Mouse (Mus musculus): Measurements from ENCODE around the gene Diras2. TPM values are rescaled to one million over a fixed set of nuclear protein-coding genes. Genes with fewer than 3 reads are reported as not detected.

The Diras2 gene
- total RNA-seq (2021): under 1 TPM; 0.07 to 0.14 TPM
- long read RNA-seq, experiment 1: 0 reads
- long read RNA-seq, experiment 2: 0 reads

- no peak for DNase-seq (ENCODE audit: low spot score)
Measured at GRCm38 (mm10) chr13:52531121-52531520, at the start of gene Diras2. TSS of gene Diras2 (minus strand) at chr13:52531279.

GRCm38 (mm10) chr13:52578776-52579175 is 47.7 kb upstream of the Diras2 start:
- no peak for DNase-seq (ENCODE audit: low spot score)

DNA sequence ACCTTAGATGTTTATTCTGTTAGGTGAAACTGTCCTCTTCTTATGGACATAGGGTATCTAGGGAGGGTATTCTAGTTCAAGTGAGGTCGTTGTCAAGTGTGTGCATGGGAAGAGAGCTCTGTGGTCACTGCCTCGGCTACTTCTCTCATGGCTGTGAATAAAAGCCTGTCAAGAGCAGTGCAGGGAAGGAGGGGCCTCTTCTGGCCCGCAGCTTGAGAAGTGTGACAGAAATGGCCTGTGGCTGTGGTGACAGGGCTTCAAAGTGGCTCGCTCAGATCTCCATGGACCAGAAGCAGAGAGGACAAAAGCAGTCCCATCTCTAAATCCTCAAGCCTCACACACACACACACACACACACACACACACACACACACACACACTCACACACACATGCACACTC is 46.9 kb upstream of the Diras2 start:
- DNase-seq (ENCODE audit: low spot score): no peak

DNA sequence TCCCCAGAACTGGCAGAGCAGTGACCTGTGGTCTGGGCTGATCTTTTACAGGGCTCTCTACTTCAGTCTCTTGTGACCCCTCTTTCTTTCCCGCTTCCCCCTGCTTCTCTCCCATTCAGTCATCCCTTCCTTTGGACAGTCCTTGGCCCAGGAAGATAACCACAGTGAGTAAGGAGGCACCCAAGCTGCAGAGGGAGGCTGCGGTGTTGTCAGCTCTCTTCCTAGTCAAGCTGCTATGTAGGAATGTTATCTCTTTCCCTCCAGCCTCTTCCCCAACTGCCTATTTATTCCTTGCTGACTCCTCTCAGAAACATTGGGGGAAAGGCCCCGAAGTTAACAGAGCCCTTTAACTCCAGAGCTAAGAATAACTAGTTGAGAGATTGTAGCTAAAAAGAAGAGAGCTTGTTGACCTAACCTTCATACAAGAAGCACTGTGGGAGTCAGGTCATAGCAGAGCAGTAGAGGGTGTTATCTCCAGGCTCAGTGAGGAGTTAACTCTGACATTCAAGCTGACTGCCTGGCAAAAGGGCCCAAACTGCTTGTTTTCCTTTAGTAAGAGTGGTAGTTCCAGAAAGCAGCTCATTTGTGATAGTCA is 46.3 kb upstream of the Diras2 start:
- no peak for DNase-seq (ENCODE audit: low spot score)

GRCm38 (mm10) chr13:52576841-52577240 is 45.8 kb upstream of the Diras2 start:
- DNase-seq (ENCODE audit: low spot score): no peak

- DNase-seq (ENCODE audit: low spot score): no peak
Measured at GRCm38 (mm10) chr13:52576021-52576614, 45.0 kb upstream of the Diras2 start.

- DNase-seq (ENCODE audit: low spot score): no peak
Measured at GRCm38 (mm10) chr13:52575483-52575882, 44.4 kb upstream of the Diras2 start.

- DNase-seq (ENCODE audit: low spot score): no peak
Measured at GRCm38 (mm10) chr13:52574311-52574710, 43.2 kb upstream of the Diras2 start.

DNA sequence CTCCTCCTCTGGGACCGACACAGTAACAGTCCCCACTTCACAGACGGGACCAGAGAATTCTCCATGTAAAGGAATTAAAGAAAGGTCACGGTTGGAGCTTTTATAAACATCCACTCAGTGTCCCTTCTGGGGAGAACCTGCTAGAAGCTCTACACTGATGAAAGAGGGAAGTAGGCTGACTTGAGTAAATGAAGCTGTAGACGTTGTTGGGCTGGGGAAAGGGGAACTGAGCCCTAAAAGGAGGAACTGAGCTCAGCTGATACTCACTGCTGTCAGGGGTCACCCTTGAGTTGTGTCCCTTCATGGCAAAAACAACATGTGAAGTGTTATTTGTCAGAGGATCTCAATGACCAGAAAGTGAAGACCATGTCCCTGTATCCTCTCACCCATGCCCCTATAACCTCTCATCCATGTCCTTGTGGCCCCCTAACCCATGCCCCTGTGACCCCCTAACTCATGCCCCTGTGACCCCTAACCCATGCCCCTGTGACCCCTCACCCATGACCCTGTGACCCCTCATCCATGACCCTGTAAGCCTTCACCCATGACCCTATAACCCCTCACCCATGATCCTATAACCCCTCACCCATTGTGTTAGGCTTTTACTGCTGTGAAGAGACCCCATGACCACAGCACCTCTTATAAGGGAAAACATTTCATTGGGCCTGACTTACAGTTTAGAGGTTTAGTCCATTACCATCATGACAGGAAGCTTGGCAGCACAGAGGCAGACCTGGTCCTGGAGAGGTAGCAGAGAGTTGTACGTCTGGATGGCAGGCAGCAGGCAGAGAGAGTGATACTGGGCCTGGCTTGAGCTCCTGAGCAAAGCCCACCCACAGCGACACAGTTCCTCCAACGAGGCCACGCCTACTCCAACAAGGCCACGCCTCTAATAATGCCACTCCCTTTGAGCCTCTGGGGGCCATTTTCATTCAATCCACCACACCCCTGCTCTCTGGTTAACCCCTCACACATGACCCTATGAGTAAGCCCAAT is 41.7 kb upstream of the Diras2 start:
- DNase-seq (ENCODE audit: low spot score): no peak

DNA sequence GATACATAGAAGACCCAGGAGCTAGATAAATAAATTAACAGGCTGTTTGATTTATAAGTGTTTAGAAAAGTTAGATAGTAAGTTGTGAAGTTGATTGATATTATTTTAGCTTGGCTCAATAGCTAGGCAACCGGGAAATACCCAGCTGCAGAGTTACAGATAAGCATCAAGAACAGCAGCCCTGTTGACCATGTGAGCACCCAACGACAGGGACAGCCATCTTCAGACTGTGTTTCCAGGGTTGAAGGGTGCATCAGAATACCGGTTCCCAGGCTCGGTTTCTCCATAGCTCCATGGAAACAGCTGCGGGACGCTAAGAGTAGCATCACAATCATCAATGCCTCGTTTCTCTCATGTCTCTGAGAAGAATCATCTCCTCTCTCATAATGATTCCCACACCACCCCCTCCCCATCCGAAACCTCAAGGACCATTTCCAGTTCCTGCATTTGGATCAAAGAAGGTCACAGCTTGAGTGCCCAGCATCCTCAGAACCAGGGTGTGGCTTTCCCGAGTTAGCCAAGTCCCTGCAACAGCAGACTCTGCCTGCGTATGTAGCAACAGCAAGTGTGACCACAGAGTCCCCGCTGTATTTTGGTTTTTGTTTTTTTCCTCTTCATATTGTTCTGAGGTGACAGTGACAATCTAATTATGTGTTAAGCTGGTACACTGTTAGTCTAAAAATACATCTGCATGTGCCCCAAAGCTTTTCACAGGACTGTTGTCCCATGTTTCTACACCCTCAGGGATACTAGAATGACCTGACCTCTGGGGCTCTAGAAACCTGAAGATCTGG is 40.7 kb upstream of the Diras2 start:
- DNase-seq (ENCODE audit: low spot score): no peak

- no peak for DNase-seq (ENCODE audit: low spot score)
Measured at GRCm38 (mm10) chr13:52570276-52570675, 39.2 kb upstream of the Diras2 start.

- no peak for DNase-seq (ENCODE audit: low spot score)
Measured at GRCm38 (mm10) chr13:52569194-52569769, 38.2 kb upstream of the Diras2 start.

GRCm38 (mm10) chr13:52566777-52567176 is 35.7 kb upstream of the Diras2 start:
- DNase-seq (ENCODE audit: low spot score): no peak

- DNase-seq (ENCODE audit: low spot score): no peak
Measured at GRCm38 (mm10) chr13:52566188-52566760, 35.2 kb upstream of the Diras2 start.

- DNase-seq (ENCODE audit: low spot score): no peak
Measured at GRCm38 (mm10) chr13:52565103-52565739, 34.1 kb upstream of the Diras2 start.

DNA sequence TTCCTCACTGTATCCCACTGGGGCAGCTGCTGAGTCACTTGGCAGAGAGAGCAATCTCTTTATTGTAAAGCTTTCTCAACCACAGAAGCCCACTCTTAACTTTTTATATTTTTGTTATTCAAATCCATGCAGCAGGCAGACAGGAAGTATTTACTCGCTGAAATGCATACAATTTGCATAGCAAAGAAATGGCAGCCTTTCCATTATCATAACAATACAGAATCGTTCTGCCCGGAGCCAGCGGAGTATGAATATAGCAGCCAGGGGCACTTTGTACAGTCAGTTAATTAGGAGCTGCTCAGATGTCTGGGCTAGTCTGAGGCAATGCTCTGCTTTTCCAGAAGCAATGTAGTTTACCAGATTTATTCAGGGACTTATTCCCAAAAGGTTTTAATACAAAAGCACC is 31.1 kb upstream of the Diras2 start:
- no peak for DNase-seq (ENCODE audit: low spot score)

DNA sequence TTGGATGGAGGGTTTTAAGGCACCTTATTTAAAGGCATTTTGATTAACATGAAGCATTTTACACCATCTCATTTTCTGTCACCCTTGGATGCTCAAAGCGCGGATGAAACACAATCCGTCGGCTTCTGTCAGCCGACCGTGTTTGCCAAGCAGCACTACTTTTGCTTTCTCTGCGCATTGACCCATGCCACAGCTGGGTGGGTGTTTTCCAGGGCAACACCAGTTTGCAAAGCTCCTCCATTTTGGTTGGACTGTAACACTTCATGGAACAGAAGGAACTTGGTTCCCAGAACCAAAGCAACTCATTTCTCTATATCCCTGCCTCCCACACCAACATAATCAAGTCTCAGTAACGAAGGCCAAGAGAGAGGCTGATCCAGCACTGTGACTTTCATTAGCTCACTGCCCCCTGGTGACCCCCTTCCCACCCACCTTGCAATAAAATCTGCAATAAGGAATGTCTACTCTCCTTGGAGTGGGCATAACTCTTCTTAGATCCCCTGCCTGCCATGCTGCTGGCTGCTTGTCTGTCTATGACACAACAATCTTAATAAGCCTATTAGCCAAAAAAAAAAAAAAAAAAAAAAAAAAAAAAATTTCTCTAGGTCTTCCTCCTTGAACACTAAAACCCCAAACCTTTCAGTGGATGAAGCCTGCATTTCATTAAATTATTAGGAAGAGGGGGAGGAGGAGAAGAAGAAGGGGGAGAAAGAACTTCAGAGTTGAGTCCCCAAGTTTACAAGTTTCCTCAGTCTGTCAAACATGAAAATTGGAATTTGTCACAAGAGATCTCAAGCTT is 30.5 kb upstream of the Diras2 start:
- no peak for DNase-seq (ENCODE audit: low spot score)

DNA sequence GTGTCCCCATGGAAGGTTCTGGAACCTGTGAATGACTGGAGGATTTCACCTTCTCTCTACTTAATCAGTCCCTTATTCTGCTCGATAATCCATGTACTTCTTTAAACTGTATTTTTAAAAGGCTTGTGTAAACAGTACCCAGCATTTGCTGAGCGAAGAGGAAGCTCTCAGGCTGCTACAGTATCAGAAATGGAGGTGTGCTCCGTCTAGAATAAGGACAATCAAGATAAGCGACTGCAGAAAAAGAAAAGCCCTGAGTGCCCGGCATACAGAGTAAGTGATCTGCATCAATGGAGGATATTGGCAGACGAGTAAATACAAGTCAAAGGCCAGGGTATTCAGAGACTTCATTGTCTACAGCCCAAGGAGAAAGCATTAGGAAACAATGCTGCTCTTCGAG is 26.3 kb upstream of the Diras2 start:
- no peak for DNase-seq (ENCODE audit: low spot score)

GRCm38 (mm10) chr13:52554722-52555121 is 23.6 kb upstream of the Diras2 start:
- DNase-seq (ENCODE audit: low spot score): no peak
